Mouse (Mus musculus) liver, postnatal 0 days (tissue): Measurements from ENCODE around the gene Tfap2e. TPM values are rescaled to one million over a fixed set of nuclear protein-coding genes. Genes with fewer than 3 reads are reported as not detected.

Experiments used
- ATAC-seq: fragments of 200-750 bp; cut with Nextera tagmentation; 2 replicates; pipeline ENCODE4 v1.8.0; 2017; ENCODE audit warnings: mild to moderate bottlenecking, moderate library complexity
- DNase-seq: peaks from one replicate; pipeline ENCODE4 v3.0.0-alpha.2; 2016
- H3K27ac ChIP-seq: fragments of 300-500 bp; sonication (generic); 2 replicates; pipeline ENCODE4 v1.5.1; 2014; ENCODE audit warnings: antibody characterized with exemption, moderate library complexity, mild to moderate bottlenecking, low read depth
- H3K27me3 ChIP-seq: fragments of 300-500 bp; sonication (generic); 2 replicates; pipeline ENCODE4 v1.6.1; 2014; ENCODE audit warnings: low read length, control low read depth, mixed read lengths; ENCODE audit not compliant: insufficient read depth
- H3K36me3 ChIP-seq: fragments of 300-500 bp; sonication (generic); replicated peaks from 2 replicates; pipeline ENCODE4 v1.6.1; 2014; ENCODE audit warnings: mild to moderate bottlenecking, control low read depth, low read length, moderate library complexity, mixed read lengths; ENCODE audit not compliant: insufficient read depth
- H3K4me1 ChIP-seq: fragments of 300-500 bp; sonication (generic); 2 replicates; pipeline ENCODE4 v1.6.1; 2014; ENCODE audit warnings: antibody characterized with exemption, mild to moderate bottlenecking, control low read depth; ENCODE audit not compliant: insufficient read depth
- H3K4me2 ChIP-seq: fragments of 300-500 bp; sonication (generic); 2 replicates; pipeline ENCODE4 v1.6.1; 2014; ENCODE audit warnings: low read depth, mild to moderate bottlenecking, low read length, moderate library complexity, mixed read lengths
- H3K4me3 ChIP-seq: fragments of 300-500 bp; sonication (generic); 2 replicates; pipeline ENCODE4 v1.5.1; 2014; ENCODE audit warnings: low read depth, low read length
- H3K9ac ChIP-seq: fragments of 300-500 bp; sonication (generic); replicated peaks from 2 replicates; pipeline ENCODE4 v1.6.1; 2014; ENCODE audit warnings: mild to moderate bottlenecking, moderate library complexity
- H3K9me3 ChIP-seq: fragments of 300-500 bp; sonication (generic); 2 replicates; pipeline ENCODE4 v1.6.1; 2016; ENCODE audit warnings: mild to moderate bottlenecking, control low read depth, low read length, mixed read lengths
- CTCF ChIP-seq: sonication (generic); IDR thresholded peaks from 2 replicates; pipeline ENCODE4 v1.5.1; 2016; ENCODE audit warnings: antibody characterized with exemption, low read depth
- EP300 ChIP-seq: IDR thresholded peaks from 2 replicates; pipeline ENCODE4 v1.6.1; 2016; ENCODE audit warnings: antibody characterized with exemption, low read depth, mild to moderate bottlenecking
- WGBS: fragments of 180-500 bp; shearing (Covaris S2); extraction: QIAGEN DNeasy Blood & Tissue Kit; methylation state at CpG from one replicate; pipeline ENCODE4 v1.1.7; 2014; ENCODE audit not compliant: insufficient replicate concordance; 5-methylcytosine and 5-hydroxymethylcytosine counted together
- polyA plus RNA-seq: library from polyadenylated mRNA; unstranded; fragments of >200 nt; fragmentation: Nextera tagmentation; extraction: Ambion mirVana; gene quantifications from 2 replicates; pipeline ENCODE4 v1.2.1, GENCODE M21; 2015

The Tfap2e gene
- polyA plus RNA-seq, 1 experiment from 2014 or later: not detected

DNA sequence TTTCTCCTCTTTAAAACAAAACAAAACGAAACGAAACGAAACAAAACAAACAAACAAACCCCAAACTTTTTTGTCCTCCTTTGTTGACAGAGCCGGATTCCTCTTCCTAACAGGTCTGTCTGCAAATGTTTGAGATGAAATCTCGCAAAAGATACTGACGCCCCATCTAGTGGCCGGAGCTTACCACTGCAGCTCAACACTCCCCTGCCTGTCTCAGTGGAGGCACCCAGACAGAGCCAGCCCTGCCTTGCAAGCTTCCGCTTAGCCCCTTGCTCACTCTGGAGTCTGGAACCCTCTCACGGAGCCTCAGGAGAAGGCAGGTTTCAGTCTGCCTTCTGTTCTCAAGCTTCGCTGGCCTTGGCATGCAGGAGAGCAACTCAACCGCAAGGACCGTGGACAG, 5.4 kb upstream of the Tfap2e start:
- peak; percentile 62 for ATAC-seq
- Histone ChIP-seq H3K4me3 (no peak overlapping the region), H3K9ac (no peak overlapping the region), H3K27me3 (peaks cover 26% of the 10 kb centered on the region), H3K36me3 (peaks cover 24% of the 10 kb centered on the region), H3K4me1 (no peaks in the 10 kb centered on the region), H3K4me2 (0 out of 2 replicates have a peak overlapping the region, but pooled peaks have one; percentile 18), H3K27ac (no peak overlapping the region), H3K9me3 (no peaks in the 10 kb centered on the region)
- 5% methylated on average over 12 of the region's 12 CpGs for WGBS
- TF ChIP-seq EP300: no peak
- peak; percentile 90 for TF ChIP-seq CTCF
- peak; percentile 81 for DNase-seq

DNA sequence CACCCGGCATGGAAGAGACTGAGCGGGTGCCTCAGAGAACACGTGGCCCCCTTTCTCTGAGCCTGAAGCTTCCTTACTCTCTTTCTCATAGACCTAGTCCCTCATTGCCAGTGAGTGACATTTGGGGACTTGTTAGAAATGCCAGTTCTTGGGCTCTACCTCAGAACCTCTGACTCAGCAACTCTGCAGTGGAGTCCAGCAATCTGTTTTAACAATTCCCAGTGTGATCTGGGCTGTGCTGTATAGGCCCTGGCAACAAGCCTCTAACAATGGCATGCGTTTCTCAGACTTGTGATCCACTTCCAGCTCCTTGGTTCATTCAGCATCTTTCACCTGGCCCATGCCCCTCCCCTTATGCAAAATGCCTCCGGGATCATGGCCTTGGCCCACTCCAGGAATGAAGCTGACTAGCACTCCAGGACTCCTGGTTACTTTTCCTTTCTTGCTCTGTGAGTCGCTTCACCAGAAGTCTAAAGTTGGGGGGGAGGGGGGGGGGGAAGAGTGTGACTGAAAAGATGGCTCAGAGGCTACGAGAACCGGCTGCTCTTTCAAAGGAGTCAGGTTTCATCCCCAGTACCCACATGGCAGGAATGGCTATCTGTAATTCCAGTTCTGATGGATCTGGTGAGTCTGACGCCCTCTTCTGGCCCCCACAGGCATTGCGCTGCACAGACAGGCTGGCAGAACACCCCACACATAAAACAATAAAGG, 4.1 kb upstream of the Tfap2e start:
- TF ChIP-seq EP300: no peak
- peak; percentile 52 for TF ChIP-seq CTCF
- H3K27me3 ChIP-seq: peaks cover 38% of the 10 kb centered on the region
- H3K4me3 ChIP-seq: no peak overlapping the region
- H3K27ac ChIP-seq: no peak overlapping the region
- H3K9ac ChIP-seq: no peak overlapping the region
- H3K4me2 ChIP-seq: no peak overlapping the region
- 41% methylated on average over 10 of the region's 10 CpGs for WGBS
- no peaks in the 10 kb centered on the region for H3K9me3 ChIP-seq
- H3K36me3 ChIP-seq: peaks cover 12% of the 10 kb centered on the region
- peaks cover 7% of the 10 kb centered on the region; the same call in 1 of the 2 replicates for H3K4me1 ChIP-seq
- DNase-seq: no peak
- ATAC-seq: no peak

DNA sequence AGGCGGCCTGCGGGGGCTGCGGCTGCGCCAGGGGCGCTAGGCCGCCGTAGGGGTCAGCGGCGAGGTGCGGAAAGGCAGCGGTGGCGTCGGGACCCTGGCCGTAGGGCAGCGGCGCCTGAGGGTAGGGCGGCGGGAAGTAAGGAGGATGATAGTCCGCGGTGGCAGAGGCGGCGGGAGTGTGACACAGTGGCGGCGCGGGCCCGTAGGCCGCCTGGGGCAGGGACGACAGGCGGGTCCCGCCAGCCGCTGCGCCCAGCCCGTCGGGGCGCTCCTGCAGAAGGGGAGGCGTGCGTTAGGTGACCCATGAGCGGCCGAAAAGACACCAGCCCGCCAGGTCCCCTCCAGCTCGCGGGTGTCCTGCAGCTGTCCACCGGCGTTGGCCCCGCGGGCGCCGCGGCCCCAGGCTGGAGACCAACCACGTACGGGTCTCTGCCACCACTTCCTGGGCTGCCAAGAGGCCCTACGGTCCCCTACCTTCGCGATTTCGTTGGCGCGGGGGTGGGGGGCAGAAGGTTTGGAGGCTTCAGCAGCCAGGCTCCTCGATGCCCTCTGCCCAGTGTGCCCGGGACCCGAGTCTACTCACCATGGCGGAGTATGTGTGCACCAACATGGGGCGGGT, 549 bp downstream of the Tfap2e start:
- H3K9ac ChIP-seq: no peak overlapping the region
- no peaks in the 10 kb centered on the region for H3K9me3 ChIP-seq
- H3K36me3 ChIP-seq: no peaks in the 10 kb centered on the region
- peaks cover 17% of the 10 kb centered on the region; the same call in 1 of the 2 replicates for H3K4me1 ChIP-seq
- H3K4me2 ChIP-seq: peak overlapping the region; percentile 62
- peaks cover 84% of the 10 kb centered on the region for H3K27me3 ChIP-seq
- WGBS: 2% methylated on average over 55 of the region's 62 CpGs
- no peak for TF ChIP-seq CTCF
- no peak for TF ChIP-seq EP300
- no peak for DNase-seq
- peak overlapping the region; percentile 40 for H3K4me3 ChIP-seq
- peak; percentile 26; the same call in 1 of the 2 replicates for ATAC-seq
- no peak overlapping the region for H3K27ac ChIP-seq

DNA sequence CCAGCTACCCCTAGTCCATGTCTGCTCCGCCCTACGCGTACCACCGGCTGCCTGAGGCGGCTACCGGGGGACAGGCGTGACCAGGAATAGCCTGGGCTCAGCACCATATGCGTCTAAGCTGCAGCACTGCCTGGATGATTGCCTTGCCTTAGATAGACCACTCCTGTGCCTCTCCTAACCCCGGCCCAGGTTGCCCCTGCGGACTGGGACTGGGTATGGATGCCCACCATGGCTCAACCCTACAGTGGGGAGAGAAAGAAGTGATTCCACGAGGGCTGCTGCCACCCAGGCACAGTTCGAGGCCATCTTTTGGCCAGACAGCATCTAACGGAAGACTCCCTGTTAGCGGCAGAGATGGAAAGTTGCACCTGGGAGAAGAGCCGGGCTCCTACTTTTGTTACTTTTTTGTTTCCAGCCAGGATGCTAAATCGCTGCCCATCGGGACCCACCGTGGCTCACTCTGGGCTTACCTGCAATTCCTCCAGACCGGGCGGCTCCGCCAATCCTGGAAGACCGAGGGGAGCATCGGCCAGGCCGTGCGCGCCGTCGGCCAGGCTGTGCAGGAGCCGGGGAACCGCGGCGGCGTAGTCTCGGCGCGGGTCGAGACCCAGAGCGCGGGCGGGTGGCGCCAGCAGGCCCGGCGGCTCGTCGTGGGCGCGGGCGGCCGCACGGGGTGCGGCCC, 1.2 kb downstream of the Tfap2e start:
- TF ChIP-seq EP300 (no peak), CTCF (no peak)
- Histone ChIP-seq H3K4me2 (peak overlapping the region; percentile 62), H3K4me3 (peak overlapping the region; percentile 40; the same call in 1 of the 2 replicates), H3K36me3 (no peaks in the 10 kb centered on the region), H3K9me3 (no peaks in the 10 kb centered on the region), H3K4me1 (peaks cover 17% of the 10 kb centered on the region; the same call in 1 of the 2 replicates), H3K27ac (no peak overlapping the region), H3K27me3 (peaks cover 90% of the 10 kb centered on the region), H3K9ac (no peak overlapping the region)
- ATAC-seq (no peak), DNase-seq (no peak)
- WGBS: 5% methylated on average over 39 of the region's 51 CpGs

DNA sequence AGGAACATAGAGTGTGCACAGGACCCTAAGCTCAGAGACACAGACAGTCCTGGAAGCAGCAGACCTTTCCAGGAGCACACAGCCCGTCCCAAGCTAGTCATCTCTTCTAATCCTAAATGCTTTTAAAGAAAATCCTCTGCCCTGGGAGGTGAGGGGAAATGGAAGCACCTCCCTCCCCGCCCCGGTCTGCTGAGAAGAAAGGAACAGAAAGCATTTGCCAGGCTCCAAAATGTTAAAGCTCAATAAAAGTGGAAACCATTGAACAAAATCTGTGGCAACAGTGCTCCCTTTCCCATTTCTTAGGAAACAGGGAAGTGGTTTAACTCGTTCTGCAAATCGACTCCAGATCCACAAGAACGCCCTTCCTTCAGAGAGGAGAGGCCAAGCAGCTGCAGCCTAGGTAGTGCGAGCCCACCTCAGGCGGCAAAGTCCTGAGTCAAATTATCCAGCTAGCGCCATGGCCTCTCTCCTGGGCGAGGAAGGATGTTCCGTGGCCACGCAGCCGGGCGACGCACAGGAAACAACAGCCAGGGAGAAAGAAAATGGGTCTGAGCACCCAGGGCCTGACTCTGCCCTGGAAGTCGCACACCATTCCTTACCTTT, 1.9 kb downstream of the Tfap2e start:
- DNase-seq (no peak), ATAC-seq (no peak)
- Histone ChIP-seq H3K27ac (no peak overlapping the region), H3K4me3 (no peak overlapping the region), H3K36me3 (no peaks in the 10 kb centered on the region), H3K9me3 (no peaks in the 10 kb centered on the region), H3K27me3 (peaks cover 93% of the 10 kb centered on the region), H3K9ac (no peak overlapping the region), H3K4me1 (peaks cover 17% of the 10 kb centered on the region; the same call in 1 of the 2 replicates), H3K4me2 (no peak overlapping the region)
- 4% methylated on average over 16 of the region's 16 CpGs for WGBS
- TF ChIP-seq CTCF: no peak
- no peak for TF ChIP-seq EP300
